Mouse (Mus musculus) small intestine, adult 2 months (tissue): ENCODE data around the gene Irf2bpl. TPM values are rescaled to one million over a fixed set of nuclear protein-coding genes. Genes with fewer than 3 reads are reported as not detected.

Experiments
- H3K27ac ChIP-seq: fragments of 200-500 bp; 2 replicates; pipeline ENCODE4 v1.5.1; 2012; ENCODE audit warnings: low read depth, low read length, control low read depth, inconsistent platforms; ENCODE audit not compliant: insufficient read depth
- H3K27me3 ChIP-seq: fragments of 200-500 bp; 2 replicates; pipeline ENCODE4 v1.6.1; 2012; ENCODE audit warnings: mild to moderate bottlenecking, moderate library complexity, low read length, inconsistent platforms; ENCODE audit not compliant: control insufficient read depth, insufficient read depth
- H3K36me3 ChIP-seq: fragments of 200-500 bp; 2 replicates; pipeline ENCODE4 v1.6.1; 2012; ENCODE audit warnings: mild to moderate bottlenecking, low read length, control low read depth, inconsistent platforms; ENCODE audit not compliant: control insufficient read depth, insufficient read depth
- H3K4me1 ChIP-seq: fragments of 200-500 bp; 2 replicates; pipeline ENCODE4 v1.6.1; 2012; ENCODE audit warnings: low read length, inconsistent platforms, mixed read lengths; ENCODE audit not compliant: control insufficient read depth, insufficient read depth, insufficient read length
- H3K4me3 ChIP-seq: fragments of 200-500 bp; 2 replicates; pipeline ENCODE4 v1.5.1; 2012; ENCODE audit warnings: low read depth, mild to moderate bottlenecking, control low read depth, inconsistent platforms, low read length, moderate library complexity
- CTCF ChIP-seq: fragments of 200-500 bp; IDR thresholded peaks from 2 replicates; pipeline ENCODE4 v1.5.1; 2012; ENCODE audit warnings: low read depth, mild to moderate bottlenecking, control low read depth, inconsistent platforms, low read length, moderate library complexity, mixed read lengths; ENCODE audit not compliant: insufficient replicate concordance, insufficient read length; ENCODE audit errors: extremely low read depth
- POLR2A ChIP-seq: fragments of 200-500 bp; IDR thresholded peaks from 2 replicates; pipeline ENCODE4 v1.6.1; 2012; ENCODE audit warnings: low read depth, mild to moderate bottlenecking, control low read depth, inconsistent platforms, low read length, moderate library complexity
- WGBS: fragments of 180-500 bp; shearing (Covaris S2); methylation state at CpG from one replicate; pipeline ENCODE4 v1.1.7; 2018; 5-methylcytosine and 5-hydroxymethylcytosine counted together
- polyA plus RNA-seq: library from polyadenylated mRNA; depleted of rRNA; stranded (reverse); fragments of >200 nt; gene quantifications from 2 replicates; pipeline ENCODE4 v1.2.3, GENCODE M21; 2012

Gene Irf2bpl
- polyA plus RNA-seq, 1 experiment: 30.5 TPM

DNA sequence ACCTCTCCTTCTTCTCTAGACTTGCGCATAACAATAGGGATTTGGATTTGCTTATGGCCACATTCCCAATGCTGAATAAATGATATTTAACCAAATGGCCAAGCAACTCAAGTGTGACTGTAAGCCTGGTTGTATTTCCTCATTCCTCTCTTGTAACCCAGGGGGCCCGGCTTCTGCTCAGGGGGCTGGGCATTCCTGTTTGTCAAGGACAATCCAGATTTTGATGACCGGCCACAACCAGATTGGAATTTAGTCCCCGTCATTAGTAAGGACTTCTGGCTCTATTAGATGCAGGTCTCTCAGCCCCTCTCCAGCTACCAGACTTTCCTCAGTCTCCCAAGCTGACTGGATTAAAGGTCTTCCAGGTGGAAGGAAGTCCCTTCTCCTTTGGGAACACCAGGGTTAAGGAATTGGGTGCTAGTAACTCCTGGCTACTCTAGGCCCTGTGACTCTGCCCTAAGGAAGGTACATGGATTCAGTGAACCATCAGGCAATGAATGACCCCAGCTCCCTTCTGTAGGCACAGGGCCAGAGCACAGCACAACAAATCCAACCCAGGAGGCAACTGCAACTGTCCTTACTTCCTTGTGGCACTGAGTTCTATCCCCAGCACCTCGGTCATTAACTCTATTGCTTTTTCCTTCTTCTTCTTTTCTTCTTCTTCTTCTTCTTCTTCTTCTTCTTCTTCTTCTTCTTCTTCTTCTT, 20.1 kb downstream of the Irf2bpl start:
- Histone ChIP-seq H3K4me1 (peaks cover 24% of the 10 kb centered on the region), H3K36me3 (no peaks in the 10 kb centered on the region), H3K4me3 (no peak overlapping the region), H3K27ac (no peak overlapping the region), H3K27me3 (no peaks in the 10 kb centered on the region)
- WGBS: 84% methylated on average over 5 of the region's 5 CpGs
- TF ChIP-seq CTCF: no peak
- TF ChIP-seq POLR2A: no peak

DNA sequence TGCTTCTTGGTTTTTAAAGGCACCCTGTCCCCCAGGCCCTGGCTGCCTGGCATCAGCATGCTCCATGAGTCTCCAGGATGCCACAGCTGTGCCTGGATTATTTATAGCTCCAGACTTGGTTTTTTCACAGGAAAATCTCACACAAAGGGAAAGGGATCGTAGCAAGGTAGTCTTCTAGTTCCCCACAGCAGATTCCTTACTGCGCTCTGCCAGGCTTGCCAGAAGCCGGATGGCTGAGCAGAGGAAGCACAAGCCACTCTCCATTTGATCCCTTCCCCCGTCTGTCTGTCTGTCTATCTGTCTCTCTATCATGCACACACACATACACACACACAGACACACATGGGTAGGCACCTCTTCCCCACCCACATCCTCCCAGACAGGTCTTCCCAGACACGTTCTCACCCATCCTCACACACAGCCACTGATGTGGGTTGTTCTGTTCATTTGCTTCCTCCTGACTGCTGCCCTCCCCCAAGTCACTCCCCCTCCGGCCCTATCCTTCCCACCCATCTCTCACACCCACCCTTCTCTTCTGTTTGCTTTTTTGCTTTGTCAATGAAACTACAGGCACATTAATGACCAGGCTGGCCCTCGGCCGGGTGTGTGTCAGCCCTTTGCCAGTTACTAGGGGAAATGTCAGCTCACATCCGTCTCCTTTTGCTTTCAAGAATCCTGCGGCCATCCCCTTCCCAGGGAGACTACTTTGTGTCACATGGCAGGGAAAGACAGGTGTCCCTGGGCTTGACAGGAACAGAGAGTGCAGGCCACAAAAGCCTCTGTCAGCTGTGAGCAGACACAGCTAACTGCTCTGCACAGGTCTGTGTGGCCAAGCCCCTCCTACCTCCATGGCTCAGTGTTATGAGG, 24.4 kb downstream of the Irf2bpl start:
- Histone ChIP-seq H3K27ac (peak overlapping the region; percentile 21; the same call in 1 of the 2 replicates), H3K27me3 (no peaks in the 10 kb centered on the region), H3K4me1 (peaks cover 22% of the 10 kb centered on the region), H3K4me3 (no peak overlapping the region), H3K36me3 (no peaks in the 10 kb centered on the region)
- 56% methylated on average over 10 of the region's 10 CpGs for WGBS
- no peak for TF ChIP-seq CTCF
- TF ChIP-seq POLR2A: no peak

DNA sequence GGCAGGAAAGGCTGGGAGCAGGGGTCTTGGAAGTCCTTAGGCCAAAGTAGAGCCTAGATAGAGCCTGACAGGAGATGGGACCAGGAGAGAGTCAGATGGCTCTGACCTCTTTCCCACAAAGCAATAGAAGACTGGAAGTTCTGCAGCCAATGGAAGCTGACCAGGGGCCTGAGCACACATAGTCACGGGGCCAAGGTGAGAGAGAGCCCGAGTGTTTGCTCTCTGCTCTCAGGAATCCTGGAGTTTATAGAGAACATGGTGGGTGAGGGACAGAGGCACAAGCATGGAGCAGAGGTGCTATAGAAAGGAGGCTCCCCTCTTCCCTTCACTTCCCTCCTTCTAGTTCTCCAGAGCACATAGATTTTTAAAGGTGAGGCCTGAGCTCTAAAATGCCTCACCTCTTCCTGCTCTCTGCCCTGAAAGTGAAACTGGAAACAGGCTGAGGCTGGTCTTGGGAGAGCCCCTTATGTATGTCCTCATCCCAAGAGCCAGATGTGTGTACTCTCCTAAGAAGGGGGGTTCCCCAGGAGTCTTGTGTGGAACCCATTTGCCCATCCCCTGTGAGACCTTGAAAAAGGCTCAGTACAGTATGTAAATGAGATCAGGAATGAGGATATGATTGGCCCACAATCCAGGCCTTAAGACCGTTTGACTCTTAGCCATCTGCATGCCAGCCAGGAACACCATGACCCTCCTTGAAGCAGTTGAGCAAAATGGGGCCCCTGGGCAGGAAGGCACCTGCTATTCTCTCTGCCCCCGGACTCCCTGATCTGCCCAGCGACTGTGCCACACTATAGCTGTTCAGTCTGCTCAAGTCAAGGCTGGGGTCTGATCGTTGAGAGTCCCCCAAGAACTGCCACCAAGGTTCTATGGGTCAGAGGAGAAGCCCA, 25.4 kb downstream of the Irf2bpl start:
- Histone ChIP-seq H3K4me1 (peaks cover 22% of the 10 kb centered on the region), H3K27ac (0 out of 2 replicates have a peak overlapping the region, but pooled peaks have one; percentile 2), H3K36me3 (no peaks in the 10 kb centered on the region), H3K27me3 (no peaks in the 10 kb centered on the region), H3K4me3 (no peak overlapping the region)
- 46% methylated on average over 6 of the region's 6 CpGs for WGBS
- TF ChIP-seq CTCF (no peak), POLR2A (no peak)

DNA sequence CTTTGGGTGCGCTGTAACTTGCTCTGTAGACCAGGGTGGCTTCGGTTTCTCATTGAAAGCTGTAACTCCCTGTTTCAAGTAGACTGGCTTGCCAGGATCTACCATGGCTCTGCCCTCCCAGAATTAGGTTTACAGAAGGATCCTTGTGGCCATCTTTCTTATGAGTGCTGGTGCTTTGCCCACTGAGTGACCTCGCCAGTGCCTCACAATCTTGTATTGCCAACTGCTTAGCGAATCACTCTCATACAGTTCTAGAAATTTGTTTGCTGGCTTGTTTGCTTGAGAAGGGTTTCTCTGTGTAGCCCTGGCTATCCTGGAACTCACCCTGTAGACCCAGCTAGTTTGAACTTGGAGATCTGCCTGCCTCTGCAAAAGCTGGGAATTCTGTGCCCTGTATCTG, 26.1 kb downstream of the Irf2bpl start:
- H3K27ac ChIP-seq: no peak overlapping the region
- 94% methylated on average over 4 of the region's 4 CpGs for WGBS
- no peak overlapping the region for H3K4me3 ChIP-seq
- no peaks in the 10 kb centered on the region for H3K27me3 ChIP-seq
- peaks cover 22% of the 10 kb centered on the region for H3K4me1 ChIP-seq
- H3K36me3 ChIP-seq: no peaks in the 10 kb centered on the region
- TF ChIP-seq POLR2A (no peak), CTCF (no peak)

DNA sequence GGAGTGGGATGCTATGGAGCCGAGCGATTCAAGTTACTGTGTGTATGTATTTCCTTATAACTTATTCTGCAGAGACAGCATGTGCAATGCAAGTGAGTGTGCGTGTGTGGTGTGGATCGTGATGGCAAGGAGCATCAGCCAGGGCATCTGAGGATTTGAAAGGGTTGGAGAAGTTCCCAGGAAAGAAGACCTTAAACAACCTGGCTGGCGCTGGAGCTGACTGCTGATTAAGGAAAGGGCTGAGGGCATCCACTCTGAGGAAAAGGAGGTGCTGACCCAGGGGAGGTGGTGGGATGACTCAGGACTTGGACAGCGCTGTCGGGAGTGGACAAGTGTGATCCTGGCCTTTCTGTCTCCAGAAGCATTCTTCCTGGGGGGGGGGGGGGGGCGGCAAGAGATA, 27.3 kb downstream of the Irf2bpl start:
- WGBS: 81% methylated on average over 8 of the region's 8 CpGs
- Histone ChIP-seq H3K36me3 (no peaks in the 10 kb centered on the region), H3K27me3 (no peaks in the 10 kb centered on the region), H3K4me1 (peaks cover 22% of the 10 kb centered on the region), H3K4me3 (no peak overlapping the region), H3K27ac (no peak overlapping the region)
- TF ChIP-seq CTCF (no peak), POLR2A (no peak)

DNA sequence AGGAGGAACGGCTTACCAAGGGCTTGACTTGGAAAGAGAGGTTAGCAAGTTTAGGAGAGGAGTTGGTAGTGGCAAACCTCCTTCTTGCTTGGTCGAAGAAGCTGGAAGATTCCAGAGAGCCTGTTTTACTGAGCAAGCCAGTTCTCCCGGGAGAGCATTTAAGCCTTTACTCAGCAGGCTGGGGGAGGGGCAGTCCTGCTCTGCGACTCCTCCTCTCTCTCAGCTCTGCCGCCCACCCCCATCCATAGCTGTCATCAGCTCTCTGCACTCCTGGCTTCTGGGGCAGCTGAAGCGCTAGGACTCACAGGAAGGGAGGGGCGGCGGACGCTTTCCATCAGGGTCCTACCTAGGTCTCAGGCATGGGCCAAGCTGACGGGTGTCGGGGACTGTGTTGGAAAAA, 28.9 kb downstream of the Irf2bpl start:
- WGBS: 52% methylated on average over 11 of the region's 11 CpGs
- no peak overlapping the region for H3K4me3 ChIP-seq
- H3K36me3 ChIP-seq: no peaks in the 10 kb centered on the region
- H3K27me3 ChIP-seq: no peaks in the 10 kb centered on the region
- H3K27ac ChIP-seq: no peak overlapping the region
- peaks cover 20% of the 10 kb centered on the region for H3K4me1 ChIP-seq
- no peak for TF ChIP-seq CTCF
- TF ChIP-seq POLR2A: no peak
